Mouse (Mus musculus) thymus, postnatal 0 days (tissue): ENCODE data around the gene Terf2. TPM values are rescaled to one million over a fixed set of nuclear protein-coding genes. Genes with fewer than 3 reads are reported as not detected.

Source experiments
- microRNA-seq: library from miRNA; unstranded; fragments of <30 nt; microRNA quantifications from one replicate; pipeline ENCODE4, GENCODE M21; 2016; ENCODE audit warnings: borderline number of aligned reads
- polyA plus RNA-seq: library from polyadenylated mRNA; unstranded; fragments of >200 nt; fragmentation: Nextera tagmentation; extraction: Ambion mirVana; gene quantifications from 2 replicates; pipeline ENCODE4 v1.2.1, GENCODE M21; 2015

The Terf2 gene
- polyA plus RNA-seq, 1 experiment from 2014 or later, result 26.1 TPM

Small RNAs within 50 kb of the gene (microRNA-seq; reads per million reads assigned to microRNA genes)
- 2.1 reads per million for gene Mir7075

Other genes starting within 250 kb of the Terf2 start
- 0.26 and 0.56 TPM in 2 replicates for gene Has3, start 226.3 kb downstream of the Terf2 start, polyA plus RNA-seq
- gene Utp4, start 202.9 kb downstream of the Terf2 start, polyA plus RNA-seq, result 69.4 and 70.7 TPM in 2 replicates
- 5.9 and 10.0 TPM in 2 replicates for gene Sntb2, start 160.8 kb downstream of the Terf2 start, polyA plus RNA-seq
- gene Vps4a, start 65.3 kb downstream of the Terf2 start, polyA plus RNA-seq, result 63.2 and 63.4 TPM in 2 replicates
- gene Pdf, start 47.9 kb downstream of the Terf2 start, polyA plus RNA-seq, result 28.3 and 29.4 TPM in 2 replicates
- gene Cog8, start 39.9 kb downstream of the Terf2 start, polyA plus RNA-seq, result 38.4 and 40.9 TPM in 2 replicates
- 86.6 and 102 TPM in 2 replicates for gene Nip7, start 39.7 kb downstream of the Terf2 start, polyA plus RNA-seq
- 0.35 and 0.48 TPM in 2 replicates for gene Tmed6, start 30.9 kb downstream of the Terf2 start, polyA plus RNA-seq
- 60.9 and 65.4 TPM in 2 replicates for gene Cyb5b, start 54.1 kb upstream of the Terf2 start, polyA plus RNA-seq
- 5.1 and 9.1 TPM in 2 replicates for gene Nfat5, start 196.9 kb upstream of the Terf2 start, polyA plus RNA-seq